Mouse (Mus musculus) left cerebral cortex, adult 8-10 months (tissue): ENCODE measurements around the gene Sdhaf2. TPM values are rescaled to one million over a fixed set of nuclear protein-coding genes. Genes with fewer than 3 reads are reported as not detected.
"Not testable (repeated sequence)": the region's sequence is repeated elsewhere in the genome, so short reads cannot be mapped to it uniquely, and the experiment has no call there.

ENCODE experiments used
- DNase-seq, 2 experiments: peaks; one replicate each; pipeline ENCODE4 v3.0.0; 2022; ENCODE audit warnings: low spot score in 2 of 2
- total RNA-seq, 4 experiments: library from RNA; stranded (reverse); gene quantifications; 2 replicates each; pipeline ENCODE4 v1.2.4; 2022

The Sdhaf2 gene
- total RNA-seq: 10 to 100 TPM; 47.1 to 55.9 (median 51.2) TPM

GRCm38 (mm10) chr19:10525910-10526309 lies at the start of gene Sdhaf2:
Gene Sdhaf2, minus strand, starts transcription at chr19:10526142.
- no peak for DNase-seq

- DNase-seq: no peak
Observed at GRCm38 (mm10) chr19:10569627-10570026, 43.7 kb upstream of the Sdhaf2 start.

- no peak for DNase-seq
Observed at GRCm38 (mm10) chr19:10565217-10565616, 39.3 kb upstream of the Sdhaf2 start.

GRCm38 (mm10) chr19:10564278-10564677 lies 38.3 kb upstream of the Sdhaf2 start:
- DNase-seq: no peak

- DNase-seq: no peak
Observed at GRCm38 (mm10) chr19:10562351-10562750, 36.4 kb upstream of the Sdhaf2 start.

GRCm38 (mm10) chr19:10561558-10562314 lies 35.8 kb upstream of the Sdhaf2 start:
- no peak for DNase-seq

GRCm38 (mm10) chr19:10560108-10560507 lies 34.2 kb upstream of the Sdhaf2 start:
- no peak for DNase-seq

- not testable (repeated sequence) for DNase-seq
Observed at GRCm38 (mm10) chr19:10557837-10558375, 32.0 kb upstream of the Sdhaf2 start.

GRCm38 (mm10) chr19:10557430-10557829 lies 31.5 kb upstream of the Sdhaf2 start:
- no peak for DNase-seq

GRCm38 (mm10) chr19:10557001-10557400 lies 31.1 kb upstream of the Sdhaf2 start:
- no peak for DNase-seq

GRCm38 (mm10) chr19:10555624-10556510 lies 29.9 kb upstream of the Sdhaf2 start, which contains the start of gene Tmem216:
Gene Tmem216, minus strand, starts transcription at chr19:10556238.
- peak; percentile 74 to 83 for DNase-seq

GRCm38 (mm10) chr19:10539454-10539853 lies 13.5 kb upstream of the Sdhaf2 start:
- no peak for DNase-seq

- DNase-seq: no peak
Observed at GRCm38 (mm10) chr19:10530082-10530481, 4.1 kb upstream of the Sdhaf2 start.

- peak; percentile 71 to 87 for DNase-seq
Observed at GRCm38 (mm10) chr19:10525106-10525901, 638 bp downstream of the Sdhaf2 start, which contains the start of gene Cpsf7. Gene Cpsf7, plus strand, starts transcription at chr19:10525266.

- DNase-seq: no peak
Observed at GRCm38 (mm10) chr19:10524784-10525105, 1.2 kb downstream of the Sdhaf2 start.

GRCm38 (mm10) chr19:10523483-10524080 lies 2.4 kb downstream of the Sdhaf2 start:
- DNase-seq: no peak

- no peak for DNase-seq
Observed at GRCm38 (mm10) chr19:10521926-10522325, 4.0 kb downstream of the Sdhaf2 start.

- DNase-seq: no peak
Observed at GRCm38 (mm10) chr19:10520355-10520754, 5.6 kb downstream of the Sdhaf2 start.

- DNase-seq: no peak
Observed at GRCm38 (mm10) chr19:10510759-10511330, 15.1 kb downstream of the Sdhaf2 start.

- no peak for DNase-seq
Observed at GRCm38 (mm10) chr19:10502571-10502970, 23.4 kb downstream of the Sdhaf2 start.
